Mouse (Mus musculus): ENCODE data around the gene Oxct2b.

GRCm38 (mm10) chr4:123155427-123155826 is 39.4 kb downstream of the Oxct2b start:
- TF ChIP-seq CHD2 (IDR thresholded peaks at IDR 0.05; ENCODE audit: low read length) (no peak), POLR2A (IDR thresholded peaks at IDR 0.05; ENCODE audit: control insufficient read depth in 1 of 2, insufficient read depth in 1 of 2, low read depth in 1 of 2, low read length in 2 of 2, poor library complexity in 1 of 2) (no peak), RAD21 (IDR thresholded peaks at IDR 0.05; ENCODE audit: low read depth, low read length) (no peak), EP300 (IDR thresholded peaks at IDR 0.05; ENCODE audit: low read depth in 1 of 2, low read length in 2 of 2) (no peak)

Measured in MEL (cell line).